Mouse (Mus musculus) neural tube, embryonic 11.5 days (tissue): Measurements from ENCODE around the gene Aplp2. TPM values are rescaled to one million over a fixed set of nuclear protein-coding genes. Genes with fewer than 3 reads are reported as not detected.

ENCODE experiments used
- ATAC-seq: fragments of 200-750 bp; cut with Nextera tagmentation; 2 replicates; pipeline ENCODE4 v1.8.0; 2017; ENCODE audit warnings: moderate number of reproducible peaks, mild to moderate bottlenecking, moderate TSS enrichment, moderate library complexity; ENCODE audit not compliant: insufficient read depth, low FRiP score, low TSS enrichment
- DNase-seq: peaks from one replicate; pipeline ENCODE4 v3.0.0-alpha.2; 2015; ENCODE audit warnings: low spot score
- H3K27ac ChIP-seq: fragments of 300-500 bp; sonication (generic); 2 replicates; pipeline ENCODE4 v1.5.1; 2014; ENCODE audit warnings: low read depth, mild to moderate bottlenecking, low read length
- H3K27me3 ChIP-seq: fragments of 300-500 bp; sonication (generic); 2 replicates; pipeline ENCODE4 v1.6.1; 2014; ENCODE audit warnings: mild to moderate bottlenecking, low read length, mixed read lengths; ENCODE audit not compliant: control insufficient read depth, insufficient read depth
- H3K36me3 ChIP-seq: fragments of 300-500 bp; sonication (generic); 2 replicates; pipeline ENCODE4 v1.6.1; 2014; ENCODE audit warnings: mild to moderate bottlenecking, low read length, moderate library complexity, mixed read lengths; ENCODE audit not compliant: control insufficient read depth, insufficient read depth
- H3K4me1 ChIP-seq: fragments of 300-500 bp; sonication (generic); 2 replicates; pipeline ENCODE4 v1.6.1; 2014; ENCODE audit warnings: low read length, mixed read lengths; ENCODE audit not compliant: control insufficient read depth, insufficient read depth
- H3K4me2 ChIP-seq: fragments of 300-500 bp; sonication (generic); 2 replicates; pipeline ENCODE4 v1.6.1; 2014; ENCODE audit warnings: low read depth, mild to moderate bottlenecking, moderate library complexity
- H3K4me3 ChIP-seq: fragments of 300-500 bp; sonication (generic); 2 replicates; pipeline ENCODE4 v1.5.1; 2014; ENCODE audit warnings: low read depth, low read length
- H3K9ac ChIP-seq: fragments of 300-500 bp; sonication (generic); 2 replicates; pipeline ENCODE4 v1.6.1; 2014; ENCODE audit warnings: mild to moderate bottlenecking, low read length
- H3K9me3 ChIP-seq: fragments of 300-500 bp; sonication (generic); 2 replicates; pipeline ENCODE4 v1.6.1; 2016; ENCODE audit warnings: low read length; ENCODE audit not compliant: control insufficient read depth
- WGBS: fragments of 180-500 bp; shearing (Covaris S2); extraction: QIAGEN DNeasy Blood & Tissue Kit; methylation state at CpG from one replicate; pipeline ENCODE4 v1.1.7; 2014; 5-methylcytosine and 5-hydroxymethylcytosine counted together
- polyA plus RNA-seq: library from polyadenylated mRNA; unstranded; fragments of >200 nt; fragmentation: Nextera tagmentation; extraction: Ambion mirVana; gene quantifications from 2 replicates; pipeline ENCODE4 v1.2.1, GENCODE M21; 2014

Aplp2 gene
- polyA plus RNA-seq, 1 experiment from 2014 or later: 318 TPM

- Histone ChIP-seq H3K4me2 (no peak overlapping the region), H3K4me1 (no peaks in the 10 kb centered on the region), H3K4me3 (no peak overlapping the region), H3K27ac (no peak overlapping the region), H3K9ac (no peak overlapping the region), H3K27me3 (no peaks in the 10 kb centered on the region), H3K36me3 (peaks cover 22% of the 10 kb centered on the region), H3K9me3 (no peaks in the 10 kb centered on the region)
- DNase-seq (no peak), ATAC-seq (no peak)
- WGBS: 95% methylated on average over 1 of the region's 1 CpGs
These were observed 48.3 kb downstream of the Aplp2 start for GRCm38 (mm10) chr9:31163327-31163726.

GRCm38 (mm10) chr9:31162911-31163310 lies 48.7 kb downstream of the Aplp2 start:
- H3K9ac ChIP-seq: no peak overlapping the region
- H3K4me1 ChIP-seq: no peaks in the 10 kb centered on the region
- WGBS: 86% methylated on average over 1 of the region's 1 CpGs
- DNase-seq (no peak), ATAC-seq (no peak)
- H3K27ac ChIP-seq: no peak overlapping the region
- no peaks in the 10 kb centered on the region for H3K9me3 ChIP-seq
- H3K4me3 ChIP-seq: no peak overlapping the region
- H3K4me2 ChIP-seq: no peak overlapping the region
- H3K36me3 ChIP-seq: peaks cover 19% of the 10 kb centered on the region
- no peaks in the 10 kb centered on the region for H3K27me3 ChIP-seq

- H3K36me3 ChIP-seq: peaks cover 18% of the 10 kb centered on the region
- 89% methylated on average over 4 of the region's 4 CpGs for WGBS
- peak; percentile 49 for DNase-seq
These were observed 51.7 kb downstream of the Aplp2 start for GRCm38 (mm10) chr9:31159910-31160309.

GRCm38 (mm10) chr9:31156594-31156993 lies 55.0 kb downstream of the Aplp2 start:
- DNase-seq: no peak
- no peak for ATAC-seq
- no peaks in the 10 kb centered on the region for H3K4me1 ChIP-seq
- no peak overlapping the region for H3K9ac ChIP-seq
- no peak overlapping the region for H3K4me3 ChIP-seq
- WGBS: 93% methylated on average over 8 of the region's 8 CpGs
- no peak overlapping the region for H3K27ac ChIP-seq
- peaks cover 22% of the 10 kb centered on the region for H3K36me3 ChIP-seq
- no peaks in the 10 kb centered on the region for H3K27me3 ChIP-seq
- no peaks in the 10 kb centered on the region for H3K9me3 ChIP-seq
- H3K4me2 ChIP-seq: no peak overlapping the region

More at GRCm38 (mm10) chr9:31159910-31160309, 51.7 kb downstream of the Aplp2 start:
- Histone ChIP-seq H3K4me3 (no peak overlapping the region), H3K4me2 (no peak overlapping the region), H3K27me3 (no peaks in the 10 kb centered on the region), H3K27ac (no peak overlapping the region), H3K9ac (no peak overlapping the region), H3K9me3 (no peaks in the 10 kb centered on the region), H3K4me1 (no peaks in the 10 kb centered on the region)
- no peak for ATAC-seq

- Histone ChIP-seq H3K36me3 (peaks cover 16% of the 10 kb centered on the region), H3K4me1 (no peaks in the 10 kb centered on the region), H3K9me3 (no peaks in the 10 kb centered on the region), H3K27ac (no peak overlapping the region), H3K4me3 (no peak overlapping the region), H3K4me2 (no peak overlapping the region), H3K9ac (no peak overlapping the region), H3K27me3 (no peaks in the 10 kb centered on the region)
- DNase-seq (no peak), ATAC-seq (no peak)
- 89% methylated on average over 2 of the region's 2 CpGs for WGBS
These were observed 60.6 kb downstream of the Aplp2 start for GRCm38 (mm10) chr9:31151050-31151449.

- Histone ChIP-seq H3K4me3 (no peak overlapping the region), H3K27me3 (no peaks in the 10 kb centered on the region), H3K36me3 (peaks cover 9% of the 10 kb centered on the region), H3K9ac (no peak overlapping the region), H3K4me1 (no peaks in the 10 kb centered on the region), H3K27ac (no peak overlapping the region), H3K9me3 (no peaks in the 10 kb centered on the region), H3K4me2 (no peak overlapping the region)
- DNase-seq (no peak), ATAC-seq (no peak)
- WGBS: 50% methylated on average over 7 of the region's 7 CpGs
These were observed 63.5 kb downstream of the Aplp2 start for GRCm38 (mm10) chr9:31148135-31148534.

- Histone ChIP-seq H3K4me3 (no peak overlapping the region), H3K27ac (no peak overlapping the region), H3K9me3 (no peaks in the 10 kb centered on the region), H3K27me3 (no peaks in the 10 kb centered on the region), H3K4me2 (no peak overlapping the region), H3K36me3 (no peaks in the 10 kb centered on the region; the same call in 1 of the 2 replicates), H3K9ac (no peak overlapping the region), H3K4me1 (no peaks in the 10 kb centered on the region)
- WGBS: 84% methylated on average over 7 of the region's 7 CpGs
- ATAC-seq: no peak
- no peak for DNase-seq
These were observed 66.2 kb downstream of the Aplp2 start for GRCm38 (mm10) chr9:31145272-31145925.

GRCm38 (mm10) chr9:31142924-31143323 lies 68.7 kb downstream of the Aplp2 start:
- no peak overlapping the region for H3K4me2 ChIP-seq
- 92% methylated on average over 1 of the region's 1 CpGs for WGBS
- no peak overlapping the region for H3K4me3 ChIP-seq
- H3K36me3 ChIP-seq: no peaks in the 10 kb centered on the region; the same call in 1 of the 2 replicates
- no peaks in the 10 kb centered on the region for H3K27me3 ChIP-seq
- no peak overlapping the region for H3K9ac ChIP-seq
- ATAC-seq (no peak), DNase-seq (no peak)
- H3K4me1 ChIP-seq: no peaks in the 10 kb centered on the region
- no peaks in the 10 kb centered on the region for H3K9me3 ChIP-seq
- no peak overlapping the region for H3K27ac ChIP-seq

- Histone ChIP-seq H3K27ac (no peak overlapping the region), H3K36me3 (no peaks in the 10 kb centered on the region), H3K4me1 (peaks cover 7% of the 10 kb centered on the region; the same call in 1 of the 2 replicates), H3K27me3 (peaks cover 33% of the 10 kb centered on the region), H3K4me2 (no peak overlapping the region), H3K9ac (no peak overlapping the region), H3K4me3 (no peak overlapping the region), H3K9me3 (no peaks in the 10 kb centered on the region)
- WGBS: 86% methylated on average over 5 of the region's 5 CpGs
- DNase-seq: no peak
- ATAC-seq: no peak
These were observed 78.5 kb downstream of the Aplp2 start for GRCm38 (mm10) chr9:31133131-31133530.
